Mouse (Mus musculus) limb, embryonic 13.5 days (tissue): ENCODE results near the gene Drap1. TPM values are rescaled to one million over a fixed set of nuclear protein-coding genes. Genes with fewer than 3 reads are reported as not detected.
A peak's percentile ranks its signal among the peaks of the same experiment; 100 is the strongest.

Experiments
- ATAC-seq: fragments of 200-750 bp; cut with Nextera tagmentation; 2 replicates; pipeline ENCODE4 v1.8.0; 2017; ENCODE audit warnings: low read depth, moderate number of reproducible peaks, moderate TSS enrichment; ENCODE audit not compliant: low FRiP score
- H3K27ac ChIP-seq: fragments of 300-500 bp; sonication (generic); 2 replicates; pipeline ENCODE4 v1.5.1; 2015; ENCODE audit warnings: inconsistent platforms, mild to moderate bottlenecking, moderate library complexity
- H3K27me3 ChIP-seq: fragments of 300-500 bp; sonication (generic); 2 replicates; pipeline ENCODE4 v1.6.1; 2015; ENCODE audit warnings: mild to moderate bottlenecking, inconsistent platforms
- H3K36me3 ChIP-seq: fragments of 300-500 bp; sonication (generic); 2 replicates; pipeline ENCODE4 v1.6.1; 2015; ENCODE audit warnings: inconsistent platforms, mild to moderate bottlenecking, moderate library complexity
- H3K4me1 ChIP-seq: fragments of 300-500 bp; sonication (generic); 2 replicates; pipeline ENCODE4 v1.6.1; 2015; ENCODE audit warnings: inconsistent platforms
- H3K4me2 ChIP-seq: fragments of 300-500 bp; sonication (generic); replicated peaks from 2 replicates; pipeline ENCODE4 v1.6.1; 2015; ENCODE audit warnings: inconsistent platforms, mild to moderate bottlenecking, moderate library complexity
- H3K4me3 ChIP-seq: fragments of 300-500 bp; sonication (generic); 2 replicates; pipeline ENCODE4 v1.5.1; 2015; ENCODE audit warnings: moderate library complexity, mild to moderate bottlenecking, inconsistent platforms
- H3K9ac ChIP-seq: fragments of 300-500 bp; sonication (generic); 2 replicates; pipeline ENCODE4 v1.6.1; 2015; ENCODE audit warnings: mild to moderate bottlenecking, inconsistent platforms
- H3K9me3 ChIP-seq: fragments of 300-500 bp; sonication (generic); 2 replicates; pipeline ENCODE4 v1.6.1; 2016; ENCODE audit warnings: inconsistent platforms
- WGBS: fragments of 180-500 bp; shearing (Covaris S2); methylation state at CpG from one replicate; pipeline ENCODE4 v1.1.7; 2015; 5-methylcytosine and 5-hydroxymethylcytosine counted together
- polyA plus RNA-seq: library from polyadenylated mRNA; unstranded; fragments of >200 nt; fragmentation: Nextera tagmentation; extraction: Ambion mirVana; gene quantifications from 2 replicates; pipeline ENCODE4 v1.2.1, GENCODE M21; 2015

Drap1 gene
- polyA plus RNA-seq, result 301 and 336 TPM in 2 replicates

- H3K9ac ChIP-seq, result peak within 1 kb of the TSS; percentile 96
- peak within 1 kb of the TSS; percentile 80 for H3K4me3 ChIP-seq
- peak within 1 kb of the TSS; percentile 91 for H3K4me2 ChIP-seq
- H3K36me3 ChIP-seq, result peaks cover 50% of the 10 kb centered on the region
- ATAC-seq, result peak; percentile 94
- WGBS, result under 1% methylated on average over 85 of the region's 87 CpGs
- H3K4me1 ChIP-seq, result peaks cover 38% of the 10 kb centered on the region
- H3K27ac ChIP-seq, result peak within 1 kb of the TSS; percentile 87
- H3K27me3 ChIP-seq, result no peaks in the 10 kb centered on the region
- H3K9me3 ChIP-seq, result no peaks in the 10 kb centered on the region
These were observed at the start of gene Drap1, which contains the start of gene AI837181 for GRCm38 (mm10) chr19:5424782-5425741. Gene Drap1 (minus strand): TSS chr19:5424979. Gene AI837181 (plus strand): TSS chr19:5425144.

DNA sequence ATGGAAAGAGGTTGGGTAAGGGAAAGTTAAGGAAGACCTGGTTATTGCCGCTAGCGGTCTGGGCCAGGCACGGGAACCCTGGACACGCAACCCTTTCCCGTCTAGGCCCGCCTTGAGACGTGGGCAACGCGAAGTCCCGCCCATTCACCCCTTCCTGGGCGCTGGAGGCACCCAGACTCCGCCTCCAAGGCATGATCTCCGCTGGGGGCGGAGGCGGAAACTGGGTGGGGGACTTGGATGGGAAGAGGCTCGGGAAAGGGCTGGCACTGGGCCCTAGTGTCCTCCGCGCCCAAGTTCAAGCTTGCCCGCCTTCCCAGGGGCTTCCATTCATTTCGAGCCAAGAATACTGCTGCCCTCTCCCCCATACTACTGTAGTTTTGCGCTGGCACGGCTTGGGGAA is 48.9 kb upstream of the Drap1 start, which contains the start of gene Efemp2:
Efemp2 (plus strand) TSS at position 235 of the 400 bp plus-strand sequence.
- 1% methylated on average over 22 of the region's 22 CpGs for WGBS
- peak; percentile 51 for ATAC-seq
- Histone ChIP-seq H3K9ac (peak within 1 kb of the TSS; percentile 90), H3K27me3 (no peaks in the 10 kb centered on the region), H3K9me3 (no peaks in the 10 kb centered on the region), H3K4me1 (peaks cover 30% of the 10 kb centered on the region), H3K27ac (peak within 1 kb of the TSS; percentile 90), H3K4me2 (peak within 1 kb of the TSS; percentile 92), H3K4me3 (peak within 1 kb of the TSS; percentile 72), H3K36me3 (peaks cover 20% of the 10 kb centered on the region)

GRCm38 (mm10) chr19:5472857-5473256 is 48.1 kb upstream of the Drap1 start:
- H3K4me2 ChIP-seq, result peak overlapping the region; percentile 92; the same call in 1 of the 2 replicates
- no peak for ATAC-seq
- no peak overlapping the region for H3K9ac ChIP-seq
- H3K27ac ChIP-seq, result peak overlapping the region; percentile 90; the same call in 1 of the 2 replicates
- H3K9me3 ChIP-seq, result no peaks in the 10 kb centered on the region
- peaks cover 30% of the 10 kb centered on the region for H3K4me1 ChIP-seq
- 75% methylated on average over 3 of the region's 3 CpGs for WGBS
- H3K4me3 ChIP-seq, result no peak overlapping the region
- peaks cover 14% of the 10 kb centered on the region for H3K36me3 ChIP-seq
- no peaks in the 10 kb centered on the region for H3K27me3 ChIP-seq

DNA sequence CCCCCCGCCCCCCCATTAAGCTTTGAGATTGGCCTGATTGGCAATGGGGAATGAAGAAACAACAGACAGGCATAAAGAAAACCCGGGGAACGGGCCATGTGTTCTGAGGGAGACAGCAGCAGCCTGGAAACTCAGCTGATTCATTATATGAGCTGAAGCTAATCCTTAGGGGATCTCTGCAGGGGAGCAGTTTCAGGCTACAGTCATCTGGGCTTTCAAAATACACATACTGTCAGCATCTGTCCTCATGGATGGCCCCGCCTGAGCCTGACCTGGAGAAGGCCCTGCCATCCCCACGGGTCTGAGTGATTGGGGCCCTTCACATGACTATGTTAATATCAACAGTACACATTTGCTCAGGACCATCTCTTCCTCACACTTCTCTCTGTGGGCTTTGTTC is 47.1 kb upstream of the Drap1 start:
- peaks cover 14% of the 10 kb centered on the region for H3K36me3 ChIP-seq
- H3K4me2 ChIP-seq, result no peak overlapping the region
- no peak overlapping the region for H3K27ac ChIP-seq
- H3K9me3 ChIP-seq, result no peaks in the 10 kb centered on the region
- ATAC-seq, result no peak
- no peak overlapping the region for H3K4me3 ChIP-seq
- peaks cover 26% of the 10 kb centered on the region for H3K4me1 ChIP-seq
- WGBS, result 45% methylated on average over 5 of the region's 5 CpGs
- no peaks in the 10 kb centered on the region for H3K27me3 ChIP-seq
- H3K9ac ChIP-seq, result no peak overlapping the region

- H3K4me1 ChIP-seq, result peaks cover 7% of the 10 kb centered on the region
- no peak for ATAC-seq
- peak within 1 kb of the TSS; percentile 8; the same call in 1 of the 2 replicates for H3K9ac ChIP-seq
- H3K27me3 ChIP-seq, result no peaks in the 10 kb centered on the region
- H3K27ac ChIP-seq, result no peak within 1 kb of the TSS
- 59% methylated on average over 5 of the region's 5 CpGs for WGBS
- no peaks in the 10 kb centered on the region for H3K9me3 ChIP-seq
- no peak within 1 kb of the TSS for H3K4me2 ChIP-seq
- H3K36me3 ChIP-seq, result peaks cover 47% of the 10 kb centered on the region
- no peak within 1 kb of the TSS for H3K4me3 ChIP-seq
These were observed 43.6 kb upstream of the Drap1 start, which contains the start of gene Ctsw for GRCm38 (mm10) chr19:5468374-5468773. Gene Ctsw (minus strand): TSS chr19:5468507.

- H3K9me3 ChIP-seq, result no peaks in the 10 kb centered on the region
- H3K9ac ChIP-seq, result no peak overlapping the region
- ATAC-seq, result no peak
- H3K4me1 ChIP-seq, result peaks cover 7% of the 10 kb centered on the region
- no peak overlapping the region for H3K4me3 ChIP-seq
- H3K27me3 ChIP-seq, result no peaks in the 10 kb centered on the region
- 91% methylated on average over 6 of the region's 6 CpGs for WGBS
- H3K36me3 ChIP-seq, result peaks cover 59% of the 10 kb centered on the region
- H3K27ac ChIP-seq, result no peak overlapping the region
- H3K4me2 ChIP-seq, result no peak overlapping the region
These were observed 42.2 kb upstream of the Drap1 start for GRCm38 (mm10) chr19:5466916-5467500.

DNA sequence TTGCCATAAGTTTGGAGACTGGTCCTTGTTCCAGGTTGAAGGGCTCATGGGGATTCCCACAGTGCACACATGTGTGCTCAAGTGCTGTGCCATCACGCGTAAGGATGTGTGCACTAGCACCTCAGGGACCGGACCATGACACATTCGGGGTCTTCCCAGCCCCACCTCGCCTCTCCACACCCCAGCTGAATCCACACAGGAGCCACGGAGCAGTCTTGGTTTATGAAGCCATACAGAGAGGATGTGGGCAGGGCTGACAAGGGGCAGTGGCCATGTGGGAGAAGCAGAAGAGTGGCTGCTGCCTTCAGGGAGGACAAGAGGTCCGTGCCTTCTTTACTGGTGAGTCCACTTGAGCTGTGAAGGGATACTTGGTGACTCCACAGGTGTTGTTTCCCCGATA is 40.3 kb upstream of the Drap1 start:
- no peaks in the 10 kb centered on the region for H3K9me3 ChIP-seq
- no peak overlapping the region for H3K4me3 ChIP-seq
- peaks cover 64% of the 10 kb centered on the region for H3K36me3 ChIP-seq
- no peak for ATAC-seq
- H3K27me3 ChIP-seq, result no peaks in the 10 kb centered on the region
- peaks cover 19% of the 10 kb centered on the region for H3K4me1 ChIP-seq
- no peak overlapping the region for H3K9ac ChIP-seq
- no peak overlapping the region for H3K27ac ChIP-seq
- 94% methylated on average over 8 of the region's 8 CpGs for WGBS
- H3K4me2 ChIP-seq, result no peak overlapping the region

DNA sequence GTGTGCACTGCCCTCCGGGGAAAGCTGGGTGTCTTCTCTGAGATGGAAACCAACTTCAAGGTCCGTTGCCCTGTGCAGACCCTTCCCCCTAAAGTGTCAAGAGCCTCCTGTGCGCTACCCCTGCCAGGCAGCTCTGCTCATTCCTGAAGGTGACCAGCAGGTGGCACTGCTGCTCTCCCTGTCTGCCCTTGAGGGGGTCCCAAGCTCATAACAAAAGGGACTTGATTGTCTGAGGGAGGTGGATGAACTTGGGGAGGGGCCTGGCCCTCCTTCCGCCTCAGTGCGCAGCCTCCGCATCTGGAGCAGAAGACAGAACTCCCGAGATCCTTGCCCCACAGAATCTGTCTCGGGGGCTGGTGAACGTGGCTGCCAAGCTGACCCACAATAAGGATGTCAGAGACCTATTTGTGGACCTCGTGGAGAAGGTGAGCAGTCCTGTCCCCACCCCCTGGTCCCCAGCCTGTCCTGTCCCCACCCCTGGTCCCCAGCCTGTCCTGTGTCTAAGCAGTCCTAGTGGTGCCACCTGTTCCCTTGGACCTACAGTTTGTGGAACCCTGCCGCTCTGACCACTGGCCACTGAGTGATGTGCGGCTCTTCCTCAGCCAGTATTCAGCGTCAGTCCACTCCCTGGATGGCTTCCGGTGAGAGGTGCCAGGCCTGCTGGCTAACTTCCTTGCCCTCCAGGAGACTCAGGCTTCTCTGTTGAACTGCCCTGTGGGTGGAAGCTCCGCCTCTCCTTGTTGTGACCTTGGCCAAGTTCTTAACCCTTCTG is 39.2 kb upstream of the Drap1 start:
- peak overlapping the region; percentile 57 for H3K9ac ChIP-seq
- H3K36me3 ChIP-seq, result peaks cover 64% of the 10 kb centered on the region
- 0 out of 2 replicates have a peak, but pooled peaks have one; percentile 22 for ATAC-seq
- peak overlapping the region; percentile 55 for H3K4me2 ChIP-seq
- H3K9me3 ChIP-seq, result no peaks in the 10 kb centered on the region
- H3K4me1 ChIP-seq, result peaks cover 22% of the 10 kb centered on the region
- H3K27ac ChIP-seq, result peak overlapping the region; percentile 61; the same call in 1 of the 2 replicates
- H3K4me3 ChIP-seq, result peak overlapping the region; percentile 28
- no peaks in the 10 kb centered on the region for H3K27me3 ChIP-seq
- WGBS, result 45% methylated on average over 15 of the region's 15 CpGs

DNA sequence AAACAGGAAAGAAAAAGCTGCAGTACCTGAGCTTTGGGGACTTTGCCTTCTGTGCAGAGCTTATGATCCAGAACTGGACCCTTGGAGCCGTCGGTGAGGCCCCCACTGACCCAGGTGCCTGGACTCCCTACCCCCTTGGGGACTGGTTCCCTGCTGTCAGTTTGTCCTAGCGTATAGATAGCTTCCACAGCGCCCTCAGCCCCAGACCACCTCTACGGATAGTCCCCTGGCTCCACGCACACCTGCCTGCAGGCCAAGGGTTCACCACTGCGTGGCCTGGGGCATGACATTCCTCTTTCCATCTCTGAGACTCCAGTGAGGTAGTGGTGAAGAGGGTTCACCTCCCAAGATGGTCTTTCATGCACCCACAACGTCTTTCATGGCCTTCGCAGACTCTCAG is 38.4 kb upstream of the Drap1 start:
- Histone ChIP-seq H3K4me2 (no peak overlapping the region), H3K4me3 (no peak overlapping the region; the same call in 1 of the 2 replicates), H3K27me3 (no peaks in the 10 kb centered on the region), H3K4me1 (peaks cover 22% of the 10 kb centered on the region), H3K9me3 (no peaks in the 10 kb centered on the region), H3K36me3 (peaks cover 64% of the 10 kb centered on the region), H3K27ac (no peak overlapping the region), H3K9ac (no peak overlapping the region)
- WGBS, result 89% methylated on average over 9 of the region's 9 CpGs
- no peak for ATAC-seq

GRCm38 (mm10) chr19:5461411-5461810 is 36.6 kb upstream of the Drap1 start:
- H3K9ac ChIP-seq, result peak overlapping the region; percentile 81
- H3K27ac ChIP-seq, result no peak overlapping the region
- H3K36me3 ChIP-seq, result peaks cover 47% of the 10 kb centered on the region
- peaks cover 32% of the 10 kb centered on the region for H3K4me1 ChIP-seq
- WGBS, result 92% methylated on average over 6 of the region's 6 CpGs
- ATAC-seq, result no peak
- no peaks in the 10 kb centered on the region for H3K9me3 ChIP-seq
- H3K4me2 ChIP-seq, result peak overlapping the region; percentile 97
- H3K27me3 ChIP-seq, result no peaks in the 10 kb centered on the region
- peak overlapping the region; percentile 73 for H3K4me3 ChIP-seq

DNA sequence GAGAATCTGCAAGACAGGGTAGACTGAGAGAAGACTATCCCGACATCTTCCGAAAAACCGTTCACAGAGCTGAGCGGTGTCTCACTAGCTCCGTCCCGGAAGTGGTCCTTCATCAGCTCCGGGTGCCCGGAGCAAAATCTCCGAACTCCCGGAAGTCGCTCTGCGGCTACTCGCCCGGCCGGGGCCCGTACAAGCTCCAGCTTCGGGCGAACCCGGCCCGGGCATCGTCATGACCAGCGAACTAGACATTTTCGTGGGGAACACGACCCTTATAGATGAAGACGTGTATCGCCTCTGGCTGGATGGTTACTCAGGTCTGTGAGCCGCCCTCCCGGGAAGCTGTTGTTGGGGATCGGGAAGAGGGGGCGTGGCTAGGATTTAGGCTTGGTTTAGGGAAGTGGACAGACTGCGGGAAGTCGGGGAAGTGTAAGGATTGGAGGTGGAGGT is 35.7 kb upstream of the Drap1 start, which contains the start of gene Fibp:
Fibp (plus strand) TSS at position 151 of the 447 bp plus-strand sequence.
- Histone ChIP-seq H3K27me3 (no peaks in the 10 kb centered on the region), H3K4me3 (peak within 1 kb of the TSS; percentile 73), H3K27ac (peak within 1 kb of the TSS; percentile 69; the same call in 1 of the 2 replicates), H3K9me3 (no peaks in the 10 kb centered on the region), H3K4me1 (peaks cover 41% of the 10 kb centered on the region), H3K4me2 (peak within 1 kb of the TSS; percentile 97), H3K36me3 (peaks cover 38% of the 10 kb centered on the region), H3K9ac (peak within 1 kb of the TSS; percentile 81)
- peak; percentile 60 for ATAC-seq
- WGBS, result under 1% methylated on average over 32 of the region's 32 CpGs
